Mouse (Mus musculus) kidney, postnatal 36 days (tissue): ENCODE results near the gene Tbx4.

Experiments used
- DNase-seq, 2 experiments: peaks; one replicate each; pipeline ENCODE4 v3.0.0; 2021 to 2022; ENCODE audit warnings: mixed read lengths in 2 of 2

The Tbx4 gene

DNA sequence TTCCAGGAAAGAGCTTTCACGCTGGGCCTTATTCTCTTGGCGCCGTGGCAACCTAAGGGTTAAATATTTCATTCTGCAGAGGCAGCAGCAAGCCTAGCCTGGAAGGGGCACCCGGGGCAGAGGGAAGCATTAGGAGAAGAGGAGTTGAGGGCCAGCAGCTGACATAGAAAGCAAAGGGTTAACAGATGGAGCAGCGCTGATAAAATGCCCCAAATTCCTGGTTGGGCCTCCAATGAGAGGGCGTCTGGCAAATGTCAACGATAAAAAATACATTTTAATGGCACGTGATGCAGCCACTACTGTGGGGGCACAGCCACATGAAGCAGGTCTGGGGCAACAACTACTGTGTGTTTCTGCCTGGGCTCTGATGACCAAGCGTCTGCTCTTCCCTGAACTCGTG is 23.9 kb downstream of the Tbx4 start:
- no peak for DNase-seq

DNA sequence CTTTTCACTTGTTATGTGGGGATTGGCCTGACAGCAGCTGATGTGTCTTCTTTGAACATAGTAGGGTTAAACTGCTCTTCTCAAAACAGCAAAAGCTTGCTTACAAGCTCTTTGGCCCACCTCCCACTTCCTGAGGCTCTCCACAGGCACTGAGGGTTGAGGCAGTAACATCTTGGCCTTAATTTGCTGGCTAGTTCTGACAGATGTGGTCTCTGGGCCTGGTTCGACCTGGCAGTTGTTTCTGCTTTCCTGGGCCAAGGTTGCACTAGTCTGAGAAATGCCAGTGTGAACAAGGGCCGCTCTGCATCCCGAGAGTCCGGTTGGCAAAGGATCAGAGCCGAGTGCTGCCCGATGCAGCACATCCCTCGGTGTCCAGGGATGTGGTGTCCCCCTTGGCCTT is 27.3 kb downstream of the Tbx4 start:
- DNase-seq: no peak

DNA sequence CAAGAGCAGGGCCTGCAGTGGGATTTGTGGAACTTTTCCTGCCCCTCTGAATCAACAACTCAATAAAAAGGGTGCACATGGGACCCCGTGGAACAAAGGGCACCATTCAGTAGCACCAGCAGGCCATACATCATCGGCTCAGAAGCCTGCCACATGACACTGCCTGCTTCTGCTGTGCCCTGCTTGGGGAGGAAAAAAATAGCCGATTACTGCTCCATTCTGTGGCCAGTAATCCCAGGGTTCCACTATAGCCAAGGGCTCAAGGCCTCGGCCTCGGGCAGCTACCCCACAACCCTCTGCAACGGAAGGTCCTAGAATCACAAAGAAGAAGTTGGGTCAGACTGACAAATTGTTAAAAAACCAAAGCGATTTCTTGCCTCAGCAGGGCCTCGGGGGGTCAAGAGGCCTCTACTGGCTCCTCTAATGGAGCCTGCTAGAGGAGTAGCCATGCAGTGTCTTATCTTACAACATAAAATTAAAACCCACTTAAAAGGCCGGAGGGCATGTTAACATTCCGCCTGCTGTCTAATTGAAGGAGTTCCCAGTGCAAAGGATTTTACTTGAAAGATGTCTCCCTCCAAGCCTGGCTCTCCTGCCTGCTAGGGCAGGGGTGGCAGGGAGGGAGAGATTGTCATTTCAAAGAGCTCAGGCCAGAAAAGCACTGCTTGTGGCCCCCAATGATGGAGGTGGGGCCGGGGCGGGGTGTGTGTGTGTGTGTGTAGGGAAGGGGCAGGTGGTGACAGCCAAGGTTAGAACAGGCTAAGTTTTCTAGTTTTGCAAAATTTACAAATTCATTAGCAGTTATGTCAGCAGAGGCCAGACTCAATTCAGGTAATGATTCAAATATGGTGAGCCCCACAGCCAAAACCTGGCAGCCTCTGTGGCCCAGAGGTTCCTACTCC is 31.1 kb downstream of the Tbx4 start:
- DNase-seq: no peak

DNA sequence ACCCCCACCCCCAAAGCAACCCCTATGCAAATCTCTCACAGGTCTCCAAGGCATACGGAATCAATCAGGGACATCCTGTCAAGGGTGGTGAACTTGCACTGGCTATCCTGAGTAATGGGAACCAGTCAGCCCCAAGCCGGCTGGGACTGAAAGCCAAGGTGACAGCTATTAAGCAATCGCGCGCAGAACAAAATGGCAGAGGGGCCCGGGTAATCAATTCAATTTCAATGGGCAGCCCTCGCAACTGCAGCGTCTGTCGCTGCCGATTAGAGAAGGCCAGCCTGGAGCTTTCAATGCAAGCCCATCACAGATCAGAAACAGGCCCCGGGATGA is 31.7 kb downstream of the Tbx4 start:
- DNase-seq: no peak

DNA sequence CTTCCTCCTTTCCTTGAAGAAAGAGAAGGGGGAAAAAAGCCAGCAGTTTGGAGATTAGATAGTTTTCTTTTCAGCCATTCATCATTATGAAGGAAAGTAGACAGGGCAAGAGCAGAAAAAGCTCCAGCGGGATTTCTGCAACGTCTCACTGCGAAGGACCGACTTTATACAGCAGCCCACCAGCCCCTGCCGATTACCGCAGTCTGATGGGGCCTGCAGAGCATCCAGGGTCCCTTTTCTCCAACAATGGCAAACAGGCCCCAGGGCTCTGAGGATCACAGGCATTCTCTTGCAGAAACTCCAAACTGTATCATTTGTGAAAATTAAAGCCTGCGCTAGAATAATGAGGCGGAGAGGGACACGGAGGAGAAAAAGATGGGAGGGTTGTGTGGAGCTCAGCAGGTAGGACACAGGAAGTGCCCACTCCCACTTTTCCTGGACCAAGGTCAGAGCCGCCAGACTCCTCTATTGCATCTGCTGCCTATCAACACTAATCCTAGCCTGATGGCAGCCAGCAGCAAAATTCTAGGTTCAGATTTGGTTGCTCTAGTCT is 32.2 kb downstream of the Tbx4 start:
- DNase-seq: no peak

DNA sequence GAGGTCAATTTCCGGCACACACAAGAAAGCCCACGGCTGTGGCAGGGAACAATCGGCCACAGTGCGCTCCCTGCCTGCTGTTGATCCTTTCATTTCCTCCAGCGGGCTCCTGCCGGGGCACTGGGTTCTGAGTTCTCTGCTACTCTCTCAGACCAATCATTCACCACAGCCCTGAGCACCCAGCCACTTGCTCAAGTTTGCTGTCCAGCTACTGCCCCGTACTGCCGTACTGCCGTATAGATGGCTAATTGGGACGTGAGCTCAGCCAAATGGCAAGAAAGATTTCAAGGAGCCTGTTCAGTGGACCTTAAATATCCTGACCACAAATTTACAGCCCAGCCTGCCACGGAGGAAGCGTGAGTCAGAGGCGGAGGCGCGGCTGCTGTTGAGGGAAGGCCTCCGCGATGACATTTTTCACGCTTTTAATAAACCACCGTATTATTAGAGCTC is 39.1 kb downstream of the Tbx4 start:
- DNase-seq: peak; percentile 32 to 54

DNA sequence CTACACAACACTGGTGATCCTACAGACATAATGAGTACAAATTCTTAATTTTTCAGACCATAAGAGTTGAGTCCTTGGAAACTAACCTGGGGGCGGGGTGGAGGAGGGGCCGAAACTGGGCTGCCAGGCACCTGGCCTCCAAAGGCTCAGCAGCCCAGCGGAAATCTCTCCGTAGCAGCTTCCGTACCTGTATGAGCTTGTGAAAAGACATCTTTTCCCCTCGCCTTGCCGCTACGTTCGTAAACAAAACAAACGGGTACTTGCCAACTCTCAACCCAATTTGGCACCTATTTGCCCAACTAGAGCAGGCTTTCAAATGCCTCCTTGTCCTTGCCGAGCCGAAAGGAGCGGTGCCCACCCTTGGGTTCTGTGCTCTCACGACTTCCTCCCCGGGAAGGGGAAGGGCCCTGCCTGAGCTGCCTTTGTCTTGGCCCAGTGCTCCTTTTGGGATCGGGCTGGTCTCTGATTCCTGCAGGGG is 40.1 kb downstream of the Tbx4 start:
- DNase-seq: peak in 1 of 2 experiments; percentile 18

DNA sequence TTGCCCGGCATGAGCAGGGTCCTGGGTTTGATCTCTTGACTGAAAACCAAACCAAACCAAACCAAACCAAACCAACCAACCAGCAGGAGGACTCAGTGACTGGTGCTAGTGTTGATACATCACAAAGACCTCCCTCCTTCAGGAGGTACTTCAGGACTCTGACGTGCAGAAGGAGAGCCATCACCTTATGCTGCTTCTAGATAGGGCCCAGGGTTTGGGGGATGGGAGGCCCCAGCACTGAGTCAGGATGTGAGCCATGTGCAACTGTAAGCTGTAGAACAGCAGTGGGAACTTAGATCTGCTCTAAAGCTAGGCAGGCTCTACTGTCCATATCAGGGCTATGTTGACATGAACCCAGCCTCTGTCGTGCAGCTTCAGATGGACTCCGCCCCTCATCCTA is 41.9 kb downstream of the Tbx4 start:
- no peak for DNase-seq

DNA sequence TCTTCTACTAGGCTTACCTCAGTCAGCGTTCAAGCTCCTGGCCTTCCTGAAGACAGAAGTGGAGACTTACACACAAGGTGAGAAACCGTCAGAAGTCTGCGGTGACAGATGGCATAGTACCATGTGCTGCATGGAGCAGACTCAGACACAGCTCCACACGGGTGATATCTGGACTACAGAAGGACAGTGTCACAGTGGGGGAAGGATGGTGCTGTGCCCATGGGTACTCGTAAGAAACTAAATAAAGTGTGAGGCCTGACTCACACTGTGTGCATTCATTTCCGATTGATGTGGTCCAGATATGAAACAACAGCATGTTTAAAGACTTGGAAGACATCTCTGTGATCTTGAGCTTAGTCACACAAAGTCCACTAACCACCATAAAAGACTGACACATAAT is 43.4 kb downstream of the Tbx4 start:
- no peak for DNase-seq

DNA sequence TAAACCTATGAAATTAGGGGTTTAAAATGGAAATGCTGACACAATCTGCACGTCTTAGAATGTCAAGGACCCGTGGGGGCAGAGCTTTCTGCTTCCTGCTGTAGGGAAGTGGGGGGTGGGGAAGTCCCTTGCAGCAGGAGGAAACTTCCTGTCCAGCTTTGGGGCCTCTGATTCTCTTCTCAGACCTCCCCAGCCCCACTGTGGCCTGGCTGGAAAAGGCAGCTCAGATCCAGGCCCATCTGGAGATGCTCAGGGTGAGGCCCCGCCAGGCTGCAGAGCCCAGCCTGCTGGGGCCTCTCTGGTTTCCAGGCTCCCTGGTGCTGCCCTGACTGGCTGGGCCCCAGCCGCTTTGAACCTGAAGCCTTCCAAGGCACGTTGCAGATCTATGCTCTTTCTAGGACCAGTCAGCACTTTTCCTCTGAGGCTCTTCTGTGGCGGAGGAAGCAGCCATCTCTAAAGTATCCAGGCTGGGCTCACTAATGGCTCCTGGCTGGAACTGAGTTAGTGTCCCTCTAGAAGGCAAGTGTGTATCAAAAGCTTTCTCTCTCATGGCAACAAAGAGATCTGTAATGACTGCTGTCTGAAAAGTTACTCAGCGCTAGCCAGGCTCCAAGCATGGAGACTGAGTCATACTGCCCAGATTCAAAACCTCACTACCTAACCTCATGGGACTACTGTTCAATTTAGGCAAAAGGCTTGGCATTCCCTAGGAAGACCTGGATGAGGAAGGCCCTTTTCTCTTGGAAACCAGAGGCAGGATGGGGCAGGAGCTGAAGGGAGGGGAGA is 55.8 kb downstream of the Tbx4 start:
- DNase-seq: peak in 1 of 2 experiments; percentile 22

DNA sequence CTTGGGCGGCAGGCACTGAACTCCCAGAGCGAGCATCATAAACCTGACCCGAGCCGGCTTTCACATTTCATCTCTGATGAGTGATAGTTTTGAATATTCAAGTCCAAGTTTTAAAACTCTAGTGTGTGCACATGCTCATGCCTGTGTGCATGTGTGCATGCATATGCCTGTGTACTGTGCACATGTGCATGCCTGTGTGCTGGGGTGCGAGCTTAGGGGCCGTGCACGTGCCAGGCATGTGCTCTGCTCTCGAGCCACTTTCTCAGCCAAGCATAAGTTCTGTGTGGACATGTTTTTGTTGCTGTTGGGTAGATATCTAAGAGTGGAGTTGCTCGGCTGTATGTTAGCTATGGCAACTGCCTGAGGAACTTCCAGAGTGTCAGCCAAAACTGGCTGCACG is 62.5 kb downstream of the Tbx4 start:
- no peak for DNase-seq

DNA sequence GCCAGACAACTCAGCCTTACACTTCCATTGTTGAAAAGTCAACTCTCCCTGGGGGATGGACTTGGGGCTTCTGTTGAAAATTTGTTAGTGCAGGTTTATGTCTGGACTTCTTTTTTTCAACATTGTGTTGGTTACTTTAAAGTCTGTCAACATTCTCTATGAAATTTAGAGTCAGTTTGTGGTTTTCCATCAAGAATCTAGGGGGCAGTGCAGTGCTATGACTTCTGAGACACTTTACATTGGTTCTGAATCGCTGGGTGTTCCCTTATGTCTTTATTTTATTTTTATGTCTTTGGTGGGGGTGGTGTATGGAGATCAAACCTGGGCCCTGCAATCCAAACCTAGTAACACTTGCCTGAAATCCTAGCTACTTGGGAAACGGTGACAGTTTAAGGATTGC is 63.5 kb downstream of the Tbx4 start:
- DNase-seq: no peak

DNA sequence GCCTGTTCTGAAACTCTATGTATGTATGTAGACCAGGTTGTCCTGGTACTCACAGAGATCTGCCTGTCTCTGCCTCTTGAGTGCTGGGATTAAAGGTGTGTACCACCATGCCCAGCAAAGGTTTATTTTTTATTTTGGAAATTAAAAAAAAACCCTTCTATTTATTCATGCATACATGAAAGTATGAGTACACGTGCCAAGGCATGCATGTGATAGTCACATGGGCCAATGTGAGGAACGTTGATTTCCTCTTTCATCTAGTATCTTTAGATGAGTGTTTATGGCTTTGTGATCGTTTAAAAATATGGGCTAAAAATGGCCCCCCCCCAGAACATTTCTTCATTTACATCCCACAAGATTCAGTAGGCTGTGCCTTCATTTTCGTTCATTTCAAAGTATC is 66.3 kb downstream of the Tbx4 start:
- DNase-seq: no peak

DNA sequence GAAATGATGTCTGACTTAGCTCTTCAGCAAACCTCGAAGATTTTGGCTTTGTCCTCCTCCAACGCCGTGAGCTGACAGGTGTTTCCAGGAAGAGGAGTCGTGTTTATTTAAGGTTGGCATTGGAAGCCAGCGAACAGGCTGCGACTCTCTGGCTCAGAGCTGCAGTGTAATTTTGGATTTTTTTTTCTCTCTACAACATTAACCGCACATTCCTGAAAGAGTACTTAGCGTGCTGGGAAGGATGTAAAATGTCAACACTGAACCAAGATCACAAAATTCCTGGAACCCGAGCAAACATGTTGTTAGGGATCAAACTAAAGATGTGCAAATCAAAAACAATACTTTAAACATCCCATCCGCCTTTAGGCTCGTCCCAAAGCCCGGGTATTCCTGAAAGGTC is 69.4 kb downstream of the Tbx4 start:
- DNase-seq: no peak

DNA sequence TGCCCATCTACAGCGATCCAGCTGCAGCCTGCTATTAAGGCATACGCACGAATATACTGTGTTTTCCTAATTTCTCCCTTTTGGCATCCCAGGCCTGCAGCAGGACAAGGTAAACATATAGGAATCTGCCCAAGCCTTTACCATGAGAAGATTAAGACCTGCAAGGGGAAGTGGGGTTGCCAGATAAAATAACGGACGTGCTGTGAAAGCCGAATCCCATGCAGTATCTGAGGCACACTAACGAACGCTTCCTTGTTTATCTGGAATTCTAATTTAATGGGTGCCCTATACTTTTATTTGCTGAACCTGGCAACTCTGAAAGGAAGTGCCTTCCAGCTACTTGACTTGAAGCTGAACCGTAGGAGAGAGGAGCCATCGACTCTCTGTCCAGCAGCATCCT is 70.2 kb downstream of the Tbx4 start:
- no peak for DNase-seq

DNA sequence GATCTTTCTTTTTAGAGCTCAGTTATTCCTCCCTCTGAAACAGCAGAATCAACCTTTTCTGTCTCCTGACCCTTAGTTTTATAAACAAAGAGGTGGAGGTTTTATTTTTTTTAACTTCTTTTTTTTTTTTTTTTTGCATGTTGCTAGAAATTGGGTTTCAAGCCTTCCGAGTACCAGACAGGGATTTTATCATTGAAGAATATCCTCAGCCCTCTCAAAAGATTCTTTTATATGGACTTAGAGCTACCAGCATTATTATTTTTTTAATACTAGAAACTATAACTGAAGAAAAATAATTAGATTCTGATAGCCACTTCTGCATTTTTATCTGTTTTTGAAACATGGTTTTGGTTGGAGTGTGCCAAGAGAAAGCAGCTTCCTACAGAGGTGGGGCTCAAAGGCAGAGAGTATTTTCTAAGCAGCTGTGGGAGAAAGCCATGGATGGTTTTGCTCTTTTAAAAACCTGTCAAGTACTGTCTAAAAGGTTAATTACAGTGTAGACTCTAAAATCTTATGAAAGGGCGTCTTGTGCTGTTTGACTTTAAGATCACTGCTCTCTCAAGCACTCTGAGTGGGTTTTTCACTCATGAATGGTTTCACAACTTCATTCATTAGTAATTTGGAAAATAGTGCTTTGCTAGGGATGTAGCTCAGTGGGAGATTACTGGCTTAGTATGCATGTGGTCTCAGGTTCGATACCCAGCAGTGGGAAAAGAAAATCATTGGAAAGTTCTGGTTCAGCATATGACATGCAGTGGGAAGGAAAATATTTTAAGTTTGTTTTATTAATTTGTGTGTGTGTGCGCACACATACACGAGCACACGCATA is 70.9 kb downstream of the Tbx4 start:
- no peak for DNase-seq

DNA sequence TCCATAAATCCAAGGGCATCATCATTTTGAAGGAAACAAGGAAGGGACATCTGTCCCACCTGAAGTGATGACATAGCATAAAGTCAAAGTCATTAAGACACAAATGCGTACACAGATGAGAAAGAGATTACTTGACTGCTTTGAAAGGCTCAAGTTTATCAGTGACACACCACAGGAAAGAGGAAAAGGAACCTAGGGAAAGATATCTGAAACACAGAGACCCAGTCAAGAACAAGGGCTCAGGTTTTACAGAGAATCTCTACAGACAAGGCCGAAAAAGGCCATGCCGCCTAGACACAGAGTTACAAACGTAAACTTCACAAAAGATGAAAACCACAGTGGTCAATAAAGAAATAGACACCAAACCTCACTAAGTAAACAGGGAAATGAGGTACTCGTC is 73.6 kb downstream of the Tbx4 start:
- DNase-seq: no peak

DNA sequence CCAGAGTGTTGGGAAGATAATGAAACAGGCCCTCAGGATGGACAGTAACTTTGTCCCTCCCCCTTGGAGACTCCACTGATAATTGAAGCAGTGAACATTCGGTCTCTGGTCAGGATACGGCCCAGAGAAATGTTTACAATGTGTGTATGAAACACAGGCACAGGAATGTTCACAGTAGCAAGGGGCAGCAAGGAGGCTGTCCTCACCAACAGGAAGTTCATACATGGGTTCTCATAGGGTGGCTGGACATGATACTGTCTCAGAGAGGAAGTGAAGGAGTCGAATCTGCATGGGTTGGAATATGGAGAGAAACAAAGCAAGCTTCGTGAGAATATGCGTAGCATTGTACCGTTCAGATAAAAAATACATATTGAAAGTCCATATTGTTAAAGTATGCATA is 74.1 kb downstream of the Tbx4 start:
- DNase-seq: no peak

DNA sequence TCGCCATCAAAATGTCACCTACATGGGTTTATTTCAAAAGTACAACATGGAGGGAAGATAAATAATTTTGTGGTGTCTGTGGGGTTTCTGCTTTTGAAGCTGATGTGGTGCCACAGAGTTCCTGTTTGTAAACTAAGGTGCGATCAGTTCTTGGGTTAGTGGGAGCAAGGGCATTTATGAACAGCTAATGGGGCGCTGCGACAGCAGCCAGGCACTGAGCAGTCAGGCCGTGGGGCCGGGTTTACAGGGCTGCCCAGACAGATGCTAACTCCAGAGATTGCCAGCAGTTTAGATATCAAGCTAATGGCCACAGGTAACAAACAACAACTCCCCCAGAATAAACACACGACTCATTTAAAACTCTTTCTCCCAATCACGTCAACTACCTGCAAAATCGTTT is 75.3 kb downstream of the Tbx4 start:
- no peak for DNase-seq
